Mouse (Mus musculus) lung, embryonic 16.5 days (tissue): ENCODE measurements around the gene Lrrc75a. TPM values are rescaled to one million over a fixed set of nuclear protein-coding genes. Genes with fewer than 3 reads are reported as not detected.
A peak's percentile ranks its signal among the peaks of the same experiment; 100 is the strongest.

Experiments used
- ATAC-seq: fragments of 200-750 bp; cut with Nextera tagmentation; 2 replicates; pipeline ENCODE4 v1.8.0; 2017; ENCODE audit warnings: low read depth, mild to moderate bottlenecking, moderate library complexity
- H3K27ac ChIP-seq: fragments of 300-500 bp; sonication (generic); 2 replicates; pipeline ENCODE4 v1.5.1; 2014; ENCODE audit warnings: mild to moderate bottlenecking, control low read depth, low read length
- H3K27me3 ChIP-seq: fragments of 300-500 bp; sonication (generic); 2 replicates; pipeline ENCODE4 v1.6.1; 2014; ENCODE audit warnings: low read depth, low read length, mixed read lengths; ENCODE audit not compliant: control insufficient read depth, insufficient read depth
- H3K36me3 ChIP-seq: fragments of 300-500 bp; sonication (generic); 2 replicates; pipeline ENCODE4 v1.6.1; 2014; ENCODE audit warnings: low read length; ENCODE audit not compliant: control insufficient read depth, insufficient read depth
- H3K4me1 ChIP-seq: fragments of 300-500 bp; sonication (generic); replicated peaks from 2 replicates; pipeline ENCODE4 v1.6.1; 2014; ENCODE audit warnings: low read length, mixed read lengths; ENCODE audit not compliant: control insufficient read depth, insufficient read depth
- H3K4me2 ChIP-seq: fragments of 300-500 bp; sonication (generic); 2 replicates; pipeline ENCODE4 v1.6.1; 2014; ENCODE audit warnings: low read depth, low read length, control low read depth
- H3K4me3 ChIP-seq: fragments of 300-500 bp; sonication (generic); 2 replicates; pipeline ENCODE4 v1.5.1; 2014; ENCODE audit warnings: mild to moderate bottlenecking, low read length, control low read depth
- H3K9ac ChIP-seq: fragments of 300-500 bp; sonication (generic); 2 replicates; pipeline ENCODE4 v1.6.1; 2014; ENCODE audit warnings: low read length, control low read depth
- H3K9me3 ChIP-seq: fragments of 300-500 bp; sonication (generic); 2 replicates; pipeline ENCODE4 v1.6.1; 2016; ENCODE audit warnings: low read length; ENCODE audit not compliant: control insufficient read depth
- WGBS: fragments of 180-500 bp; shearing (Covaris S2); extraction: QIAGEN DNeasy Blood & Tissue Kit; methylation state at CpG from one replicate; pipeline ENCODE4 v1.1.7; 2014; 5-methylcytosine and 5-hydroxymethylcytosine counted together
- polyA plus RNA-seq: library from polyadenylated mRNA; unstranded; fragments of >200 nt; fragmentation: Nextera tagmentation; extraction: Ambion mirVana; gene quantifications from 2 replicates; pipeline ENCODE4 v1.2.1, GENCODE M21; 2015

Lrrc75a gene
- 10.6 and 11.8 TPM in 2 replicates for polyA plus RNA-seq

GRCm38 (mm10) chr11:62647661-62648590 lies at the start of gene Lrrc75a:
Gene Lrrc75a, minus strand, starts transcription at chr11:62648523.
- Histone ChIP-seq H3K4me1 (peaks cover 33% of the 10 kb centered on the region), H3K27me3 (no peaks in the 10 kb centered on the region), H3K9me3 (no peaks in the 10 kb centered on the region), H3K4me3 (peak within 1 kb of the TSS; percentile 70), H3K9ac (peak within 1 kb of the TSS; percentile 72), H3K36me3 (no peaks in the 10 kb centered on the region), H3K4me2 (peak within 1 kb of the TSS; percentile 80), H3K27ac (peak within 1 kb of the TSS; percentile 85)
- WGBS = under 1% methylated on average over 43 of the region's 86 CpGs
- peak; percentile 57 for ATAC-seq

GRCm38 (mm10) chr11:62695126-62695525 lies 46.8 kb upstream of the Lrrc75a start:
- H3K4me2 ChIP-seq = no peak overlapping the region
- no peaks in the 10 kb centered on the region for H3K4me1 ChIP-seq
- H3K9ac ChIP-seq = no peak overlapping the region
- H3K27ac ChIP-seq = no peak overlapping the region
- no peak for ATAC-seq
- no peaks in the 10 kb centered on the region for H3K27me3 ChIP-seq
- H3K9me3 ChIP-seq = no peaks in the 10 kb centered on the region
- no peak overlapping the region for H3K4me3 ChIP-seq
- no peaks in the 10 kb centered on the region for H3K36me3 ChIP-seq
- 90% methylated on average over 8 of the region's 8 CpGs for WGBS

DNA sequence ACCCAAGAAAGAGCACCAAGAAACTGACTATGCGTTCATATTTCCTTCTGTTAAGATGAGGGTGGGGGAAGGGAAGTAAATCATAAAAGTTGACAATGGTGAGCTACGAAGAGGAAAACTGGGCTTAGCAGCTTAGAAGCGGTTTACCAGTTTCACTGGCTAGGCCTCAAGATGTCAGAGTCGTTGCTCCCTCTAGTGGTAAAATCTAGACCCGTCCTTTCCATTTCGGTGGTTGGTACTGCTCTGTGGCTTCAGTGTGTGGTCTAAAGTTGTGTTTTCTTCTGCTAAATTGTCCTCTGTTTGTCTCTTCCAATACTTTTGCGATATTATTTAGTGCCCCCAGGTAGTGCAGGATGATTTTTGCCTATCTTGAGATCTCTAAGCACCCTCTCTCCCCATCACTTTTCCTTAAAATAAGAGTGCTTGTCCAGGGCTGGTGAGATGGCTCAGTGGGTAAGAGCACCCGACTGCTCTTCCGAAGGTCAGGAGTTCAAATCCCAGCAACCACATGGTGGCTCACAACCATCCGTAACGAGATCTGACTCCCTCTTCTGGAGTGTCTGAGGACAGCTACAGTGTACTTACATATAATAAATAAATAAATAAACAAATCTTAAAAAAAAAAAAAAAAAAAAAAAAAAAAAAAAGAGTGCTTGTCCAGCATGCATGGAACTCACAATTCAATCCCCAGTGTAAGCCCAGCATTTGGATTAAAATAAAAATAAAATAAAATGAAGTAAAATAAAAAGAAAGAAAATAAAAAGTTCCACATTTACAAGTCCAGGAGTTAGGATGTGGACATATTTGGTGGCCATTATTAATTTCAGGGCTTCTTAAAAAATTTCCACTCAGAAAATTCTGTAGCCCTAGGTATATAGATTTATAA lies 45.2 kb upstream of the Lrrc75a start:
- no peaks in the 10 kb centered on the region for H3K9me3 ChIP-seq
- H3K9ac ChIP-seq = no peak overlapping the region
- 19% methylated on average over 9 of the region's 11 CpGs for WGBS
- H3K4me3 ChIP-seq = no peak overlapping the region
- no peak overlapping the region for H3K27ac ChIP-seq
- no peaks in the 10 kb centered on the region for H3K36me3 ChIP-seq
- no peaks in the 10 kb centered on the region for H3K27me3 ChIP-seq
- ATAC-seq = peak; percentile 72; the same call in 1 of the 2 replicates
- no peak overlapping the region for H3K4me2 ChIP-seq
- H3K4me1 ChIP-seq = no peaks in the 10 kb centered on the region

- 80% methylated on average over 3 of the region's 3 CpGs for WGBS
- H3K4me1 ChIP-seq = no peaks in the 10 kb centered on the region
- no peak overlapping the region for H3K27ac ChIP-seq
- no peaks in the 10 kb centered on the region for H3K36me3 ChIP-seq
- H3K4me3 ChIP-seq = no peak overlapping the region
- no peaks in the 10 kb centered on the region for H3K27me3 ChIP-seq
- no peak for ATAC-seq
- H3K9me3 ChIP-seq = no peaks in the 10 kb centered on the region
- H3K4me2 ChIP-seq = no peak overlapping the region
- no peak overlapping the region for H3K9ac ChIP-seq
Measured at GRCm38 (mm10) chr11:62691592-62691991, 43.3 kb upstream of the Lrrc75a start.

GRCm38 (mm10) chr11:62679954-62680353 lies 31.6 kb upstream of the Lrrc75a start:
- H3K27me3 ChIP-seq = no peaks in the 10 kb centered on the region
- H3K9me3 ChIP-seq = no peaks in the 10 kb centered on the region
- H3K36me3 ChIP-seq = no peaks in the 10 kb centered on the region
- H3K4me1 ChIP-seq = no peaks in the 10 kb centered on the region
- no peak overlapping the region for H3K27ac ChIP-seq
- ATAC-seq = no peak
- 62% methylated on average over 4 of the region's 4 CpGs for WGBS
- no peak overlapping the region for H3K4me2 ChIP-seq
- no peak overlapping the region for H3K9ac ChIP-seq
- no peak overlapping the region for H3K4me3 ChIP-seq

DNA sequence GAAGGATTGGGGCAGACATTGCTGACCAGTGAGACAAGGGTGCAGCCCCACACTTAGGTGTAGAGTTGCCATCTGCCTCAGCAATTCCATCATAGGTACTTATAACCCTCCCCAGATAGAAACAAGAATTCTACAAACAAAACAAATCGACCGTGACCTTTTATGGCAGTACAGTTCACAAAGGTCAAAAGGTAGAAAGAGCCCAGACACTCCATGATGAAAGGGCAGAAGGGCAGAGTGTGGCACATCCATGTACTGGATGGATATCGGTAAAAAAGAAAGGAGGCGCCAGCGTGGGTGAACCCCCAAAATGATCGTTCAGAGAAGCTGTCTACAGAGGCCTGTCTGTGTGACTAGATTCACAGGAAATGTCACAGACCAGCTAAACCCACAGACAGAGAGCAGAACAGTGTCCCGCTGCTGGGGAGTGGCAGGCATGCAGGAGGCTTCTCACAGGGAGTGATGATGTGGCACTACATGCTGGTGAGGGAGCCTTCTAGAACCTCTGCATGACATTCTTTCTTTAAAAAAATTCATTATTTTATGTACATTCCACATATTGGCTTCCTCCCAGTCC lies 30.5 kb upstream of the Lrrc75a start:
- H3K36me3 ChIP-seq = no peaks in the 10 kb centered on the region
- no peak overlapping the region for H3K4me2 ChIP-seq
- no peaks in the 10 kb centered on the region for H3K27me3 ChIP-seq
- no peak overlapping the region for H3K9ac ChIP-seq
- no peak for ATAC-seq
- no peak overlapping the region for H3K27ac ChIP-seq
- WGBS = 75% methylated on average over 7 of the region's 7 CpGs
- no peaks in the 10 kb centered on the region for H3K9me3 ChIP-seq
- H3K4me3 ChIP-seq = no peak overlapping the region
- no peaks in the 10 kb centered on the region for H3K4me1 ChIP-seq

DNA sequence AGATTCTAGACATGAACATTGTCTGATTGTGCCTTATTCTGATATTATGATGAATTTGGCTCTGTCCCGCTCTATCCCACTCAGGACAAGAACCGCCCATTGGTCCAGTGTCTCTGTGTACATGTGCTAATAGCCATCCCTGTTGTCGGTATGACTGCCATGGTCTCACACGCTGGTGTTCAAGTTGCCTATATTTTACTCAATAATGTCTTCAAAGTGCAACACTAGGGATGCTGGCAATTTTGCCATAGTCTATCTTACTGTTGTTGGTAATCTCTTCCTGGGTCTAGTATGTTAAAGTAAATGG lies 27.9 kb upstream of the Lrrc75a start:
- ATAC-seq = no peak
- 88% methylated on average over 4 of the region's 4 CpGs for WGBS
- H3K4me1 ChIP-seq = no peaks in the 10 kb centered on the region
- H3K4me2 ChIP-seq = no peak overlapping the region
- no peak overlapping the region for H3K9ac ChIP-seq
- no peaks in the 10 kb centered on the region for H3K36me3 ChIP-seq
- no peak overlapping the region for H3K4me3 ChIP-seq
- no peak overlapping the region for H3K27ac ChIP-seq
- no peaks in the 10 kb centered on the region for H3K27me3 ChIP-seq
- H3K9me3 ChIP-seq = no peaks in the 10 kb centered on the region

DNA sequence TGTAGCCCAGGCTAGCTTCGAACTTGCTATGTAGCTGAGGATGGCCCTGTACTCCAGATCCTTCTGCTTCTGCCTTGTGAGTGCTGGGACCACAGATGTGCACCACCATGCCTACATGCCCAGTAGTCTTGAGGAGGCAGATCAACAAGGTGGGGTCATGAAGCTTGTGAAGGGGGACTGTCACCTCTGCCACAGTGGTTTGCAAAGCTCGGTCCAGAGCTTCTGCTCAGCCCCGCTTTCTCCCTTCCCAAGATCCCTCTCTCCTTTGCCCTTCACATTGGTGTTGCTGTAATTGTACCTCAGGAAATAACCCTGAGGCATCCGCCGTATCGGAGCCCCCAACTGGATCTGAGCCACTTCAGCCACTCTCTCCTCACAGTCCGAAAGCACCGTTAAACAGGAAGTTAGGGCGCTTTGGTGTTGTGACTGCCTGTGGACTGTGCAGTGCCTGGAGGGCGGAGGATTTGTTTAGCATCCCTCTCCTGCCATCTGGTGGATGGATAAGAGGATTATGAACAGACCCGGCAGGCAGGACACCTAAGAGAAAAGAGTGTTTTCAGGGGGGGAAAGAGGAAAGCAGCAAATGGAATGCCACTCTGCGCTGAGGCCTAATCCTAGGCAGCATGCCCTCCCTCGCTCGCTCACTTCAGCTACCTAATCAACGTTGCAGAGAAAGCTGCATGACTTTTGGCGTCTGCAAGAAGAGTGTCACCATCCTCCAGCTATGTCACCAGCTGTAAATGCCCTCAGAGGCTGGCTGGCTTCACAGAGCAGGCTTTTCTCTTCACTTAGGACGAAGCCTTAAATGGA lies 27.4 kb upstream of the Lrrc75a start:
- WGBS = 17% methylated on average over 17 of the region's 17 CpGs
- peak overlapping the region; percentile 64 for H3K9ac ChIP-seq
- peak overlapping the region; percentile 58 for H3K4me2 ChIP-seq
- H3K9me3 ChIP-seq = no peaks in the 10 kb centered on the region
- H3K4me1 ChIP-seq = no peaks in the 10 kb centered on the region
- H3K4me3 ChIP-seq = peak overlapping the region; percentile 36
- H3K36me3 ChIP-seq = no peaks in the 10 kb centered on the region
- no peak overlapping the region for H3K27ac ChIP-seq
- no peaks in the 10 kb centered on the region for H3K27me3 ChIP-seq
- ATAC-seq = peak; percentile 96
